8 mouse cellular contexts compared by ENCODE assay signal in the genomic region with DNA sequence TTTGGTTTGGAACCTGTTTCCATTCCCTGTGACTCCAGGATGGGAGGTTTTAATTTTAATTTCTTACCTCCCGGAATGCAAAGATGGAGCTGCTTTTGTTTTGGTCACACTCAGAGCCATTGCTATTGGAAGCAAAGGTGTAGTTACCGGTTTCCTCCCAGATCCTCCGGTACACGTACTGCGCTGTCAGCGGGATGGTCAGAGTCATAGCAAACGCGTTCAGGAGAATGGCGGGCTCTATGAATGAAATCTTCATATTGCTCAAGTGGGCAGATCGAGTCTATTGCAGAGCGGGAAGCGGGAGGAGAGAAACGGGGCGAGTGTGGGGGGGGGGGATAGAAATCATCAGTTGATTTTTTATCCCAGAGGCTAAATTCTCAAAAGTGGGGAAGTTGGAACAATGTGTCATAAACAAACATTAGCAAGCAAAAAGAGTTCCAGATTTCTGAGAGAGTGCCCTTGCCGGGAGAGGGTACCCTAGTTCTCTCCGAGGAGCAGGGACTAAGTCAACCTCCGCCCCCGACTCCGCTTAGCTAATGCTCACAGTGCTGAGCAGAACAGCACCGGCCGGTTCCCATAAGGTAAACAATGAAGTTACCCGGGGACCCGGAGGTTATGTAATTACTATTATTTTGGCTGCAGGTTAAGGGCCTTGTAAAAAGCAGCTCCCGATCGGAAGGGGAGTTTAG. TPM values are rescaled to one million over a fixed set of nuclear protein-coding genes. Genes with fewer than 3 reads are reported as not detected.
DNase-seq lines count a peak whose midpoint lies in the region; ATAC-seq and TF ChIP-seq lines count a peak whose summit lies in the region.

No protein-coding gene starts in this region.

- ATAC-seq in forebrain, postnatal 0 days = peak; percentile 5; the same call in 1 of the 2 replicates

- no peak for TF ChIP-seq CTCF in layer of hippocampus, adult 2 months (conservative IDR thresholded peaks at IDR 0.05)
- TF ChIP-seq CTCF in cerebellum, adult 2 months (IDR thresholded peaks at IDR 0.05; ENCODE audit: borderline replicate concordance, insufficient read depth, low read depth, low read length) = no peak
- TF ChIP-seq CTCF in forebrain, postnatal 0 days (IDR thresholded peaks at IDR 0.05; ENCODE audit: low read depth) = no peak

- no peaks in the 10 kb centered on the region for H3K36me3 ChIP-seq in forebrain, postnatal 0 days (ENCODE audit: insufficient read depth)
- H3K36me3 ChIP-seq in macrophage (ENCODE audit: inconsistent target) = no peaks in the 10 kb centered on the region

- peak overlapping the region; percentile 66 for H3K4me3 ChIP-seq in layer of hippocampus, adult 2 months
- H3K4me3 ChIP-seq in cerebellum, adult 2 months (replicated peaks; ENCODE audit: insufficient read depth, low read depth, low read length) = peak overlapping the region; percentile 65
- peak overlapping the region; percentile 65 for H3K4me3 ChIP-seq in forebrain, postnatal 0 days (ENCODE audit: low read depth, low read length)
- H3K4me3 ChIP-seq in macrophage (ENCODE audit: inconsistent target) = peak overlapping the region; percentile 86

- H3K79me2 ChIP-seq in macrophage (ENCODE audit: inconsistent target) = no peaks in the 10 kb centered on the region

- no peak for DNase-seq in layer of hippocampus, adult 2 months (ENCODE audit: low spot score in 2 of 2)
- DNase-seq in layer of hippocampus, postnatal 14 days (ENCODE audit: low spot score in 2 of 2) = no peak
- DNase-seq in cerebellum, adult 2 months = peak; percentile 50 to 72
- peak; percentile 14 for DNase-seq in forebrain, postnatal 0 days
- DNase-seq in kidney, postnatal 25 days = peak; percentile 46 to 75
- DNase-seq in thymus, postnatal 0 days (ENCODE audit: low spot score) = peak; percentile 31
- DNase-seq in frontal cortex, adult 2 months (ENCODE audit: extremely low spot score in 1 of 2, low spot score in 1 of 2) = no peak

- 1% methylated on average over 25 of the region's 25 CpGs for WGBS in cerebellum, adult 2 months
- 2% methylated on average over 25 of the region's 25 CpGs for WGBS in forebrain, postnatal 0 days
- WGBS in macrophage (ENCODE audit: missing documents) = 19% methylated on average over 25 of the region's 25 CpGs

- no peaks in the 10 kb centered on the region for H3K27me3 ChIP-seq in cerebellum, adult 2 months (ENCODE audit: control insufficient read depth, insufficient read depth, low read length)
- H3K27me3 ChIP-seq in forebrain, postnatal 0 days (ENCODE audit: insufficient read depth, low read length) = no peaks in the 10 kb centered on the region

- TF ChIP-seq POLR2A in cerebellum, adult 2 months (IDR thresholded peaks at IDR 0.05; ENCODE audit: borderline replicate concordance, insufficient read depth, low read length) = no peak

- H3K9me3 ChIP-seq in forebrain, postnatal 0 days (ENCODE audit: low read length) = no peaks in the 10 kb centered on the region

- H3K27ac ChIP-seq in layer of hippocampus, adult 2 months = peak overlapping the region; percentile 88
- H3K27ac ChIP-seq in cerebellum, adult 2 months (ENCODE audit: insufficient read depth, low read length) = peak overlapping the region; percentile 54
- no peak overlapping the region for H3K27ac ChIP-seq in forebrain, postnatal 0 days (ENCODE audit: low read depth, low read length)
- peak overlapping the region; percentile 93 for H3K27ac ChIP-seq in macrophage

- H3K9ac ChIP-seq in forebrain, postnatal 0 days = peak overlapping the region; percentile 56

- peaks cover 7% of the 10 kb centered on the region; the same call in 1 of the 2 replicates for H3K4me1 ChIP-seq in cerebellum, adult 2 months (ENCODE audit: control insufficient read depth, insufficient read depth, low read length)
- H3K4me1 ChIP-seq in forebrain, postnatal 0 days (ENCODE audit: insufficient read depth) = no peaks in the 10 kb centered on the region; the same call in 1 of the 2 replicates

- H3K4me2 ChIP-seq in forebrain, postnatal 0 days (ENCODE audit: low read depth) = peak overlapping the region; percentile 95

RNA-seq across cellular contexts. Expression of a gene that starts 0.7 kb away (rescaled TPM):
- 1 to 10 TPM; 7.7 to 8.0 TPM for total RNA-seq in layer of hippocampus, adult 2 months (2021)
- total RNA-seq in layer of hippocampus, postnatal 14 days (2021) = 1 to 10 TPM; 6.3 to 7.1 TPM
- polyA plus RNA-seq in cerebellum, adult 2 months (2012; rRNA removed) = 27.9 and 28.2 TPM in 2 replicates
- total RNA-seq in forebrain, postnatal 0 days (2014; rRNA removed) = 3.2 and 3.4 TPM in 2 replicates
- 3.7 and 4.6 TPM in 2 replicates for polyA plus RNA-seq in forebrain, postnatal 0 days (2015; fragmentation: Nextera tagmentation; extraction: Ambion mirVana)
- total RNA-seq in macrophage (2018; cell fraction: chromatin; rRNA removed) = 10 to 100 TPM in 16 of 26 experiments, 1 to 10 TPM in 10; 2.6 to 61.4 (median 17.5) TPM
- total RNA-seq in macrophage (2018; cell fraction: cytosol; rRNA removed) = 100 to 1,000 TPM in 9 of 26 experiments, 10 to 100 TPM in 17; 29.8 to 129 (median 60.5) TPM
- 100 to 1,000 TPM in 1 of 26 experiments, 10 to 100 TPM in 24, 1 to 10 TPM in 1; 5.4 to 108 (median 31.2) TPM for total RNA-seq in macrophage (2018; cell fraction: nucleus; rRNA removed)
- polyA plus RNA-seq in macrophage (2018) = 44.5 to 143 TPM (median 102 TPM) in 3 replicates
- polyA plus RNA-seq in thymus, postnatal 0 days (2015; fragmentation: Nextera tagmentation; extraction: Ambion mirVana) = 5.2 and 5.7 TPM in 2 replicates
- 19.0 and 21.1 TPM in 2 replicates for polyA plus RNA-seq in frontal cortex, adult 2 months (2012; rRNA removed)

RNA-seq across cellular contexts. Expression of a gene that starts 33.6 kb away (rescaled TPM):
- 100 to 1,000 TPM; 143 to 148 TPM for total RNA-seq in layer of hippocampus, adult 2 months (2021)
- 100 to 1,000 TPM; 139 to 153 TPM for total RNA-seq in layer of hippocampus, postnatal 14 days (2021)
- 254 and 260 TPM in 2 replicates for polyA plus RNA-seq in cerebellum, adult 2 months (2012; rRNA removed)
- 419 and 481 TPM in 2 replicates for total RNA-seq in forebrain, postnatal 0 days (2014; rRNA removed)
- polyA plus RNA-seq in forebrain, postnatal 0 days (2015; fragmentation: Nextera tagmentation; extraction: Ambion mirVana) = 513 and 619 TPM in 2 replicates
- total RNA-seq in macrophage (2018; cell fraction: chromatin; rRNA removed) = 100 to 1,000 TPM in 6 of 26 experiments, 10 to 100 TPM in 20; 20.1 to 126 (median 78.8) TPM
- 100 to 1,000 TPM; 158 to 370 (median 262) TPM for total RNA-seq in macrophage (2018; cell fraction: cytosol; rRNA removed)
- 100 to 1,000 TPM in 4 of 26 experiments, 10 to 100 TPM in 22; 26.8 to 123 (median 62.0) TPM for total RNA-seq in macrophage (2018; cell fraction: nucleus; rRNA removed)
- polyA plus RNA-seq in macrophage (2018) = 325 to 524 TPM (median 378 TPM) in 3 replicates
- 682 and 692 TPM in 2 replicates for polyA plus RNA-seq in thymus, postnatal 0 days (2015; fragmentation: Nextera tagmentation; extraction: Ambion mirVana)
- 212 and 217 TPM in 2 replicates for polyA plus RNA-seq in frontal cortex, adult 2 months (2012; rRNA removed)

Comparison
In these comparisons a context has a peak if more than half of its experiments do, and no peak if none do; other contexts are left out.
1. DNase-seq: peak in cerebellum, adult 2 months (2 of 2), forebrain, postnatal 0 days (single experiment), kidney, postnatal 25 days (2 of 2) and thymus, postnatal 0 days (single experiment); none in layer of hippocampus, adult 2 months (0 of 2), layer of hippocampus, postnatal 14 days (0 of 2) and frontal cortex, adult 2 months (0 of 2).
2. Peak in every context shown above with its lines, with median percentiles within 50 percentile points of each other: H3K4me3 ChIP-seq.